Mouse (Mus musculus) A20 (cell line): ENCODE results near the gene Abcd3.

Experiments used
- DNase-seq: peaks from one replicate; pipeline ENCODE4 v3.0.0-alpha.2; 2011; ENCODE audit warnings: low read depth, low spot score

The Abcd3 gene

GRCm38 (mm10) chr3:121713151-121713701 is 101.9 kb downstream of the Abcd3 start:
- DNase-seq, result no peak

- no peak for DNase-seq
Measured at GRCm38 (mm10) chr3:121712222-121712621, 102.9 kb downstream of the Abcd3 start.

DNA sequence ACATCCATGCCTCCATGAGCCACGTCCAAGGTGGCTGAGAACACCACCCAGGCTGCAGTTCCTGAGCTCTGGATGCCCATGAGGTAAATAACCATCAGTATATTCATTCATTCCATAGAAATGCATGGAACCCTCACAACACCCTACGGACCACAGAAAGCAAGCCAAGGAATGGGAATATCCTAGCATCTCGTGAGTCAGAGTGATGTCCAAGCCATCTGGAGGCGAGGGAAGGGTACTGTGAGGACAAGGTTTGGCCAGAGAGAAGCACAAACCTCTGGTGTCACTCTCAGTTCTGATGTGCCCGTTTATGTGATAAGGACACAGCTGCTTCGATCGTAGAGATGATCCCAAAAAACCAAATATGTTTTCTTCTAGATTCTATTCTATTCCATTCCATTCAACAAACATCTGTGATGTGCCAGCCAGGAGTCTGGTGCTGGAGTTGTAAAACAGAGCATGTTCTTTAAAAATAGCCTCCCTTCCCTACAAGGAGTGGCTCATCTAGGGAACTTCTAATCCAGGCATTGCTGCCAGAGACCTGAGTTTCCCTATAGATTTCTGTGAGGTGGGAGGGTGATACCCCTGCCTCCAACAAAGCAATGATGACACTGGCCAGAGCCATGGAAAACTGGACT is 104.1 kb downstream of the Abcd3 start:
- DNase-seq, result no peak
